Mouse (Mus musculus) liver, embryonic 11.5 days (tissue): Measurements from ENCODE around the gene Eml1. TPM values are rescaled to one million over a fixed set of nuclear protein-coding genes. Genes with fewer than 3 reads are reported as not detected.

Experiments
- ATAC-seq: fragments of 200-750 bp; cut with Nextera tagmentation; replicated peaks from 2 replicates; pipeline ENCODE4 v1.8.0; 2017; ENCODE audit warnings: moderate number of reproducible peaks, mild to moderate bottlenecking, moderate TSS enrichment, moderate library complexity; ENCODE audit not compliant: low FRiP score
- DNase-seq: peaks from one replicate; pipeline ENCODE4 v3.0.0-alpha.2; 2017; ENCODE audit warnings: low spot score
- H3K27ac ChIP-seq: fragments of 300-500 bp; sonication (generic); 2 replicates; pipeline ENCODE4 v1.5.1; 2014; ENCODE audit warnings: mild to moderate bottlenecking, low read depth, low read length, control low read depth
- H3K27me3 ChIP-seq: fragments of 300-500 bp; sonication (generic); replicated peaks from 2 replicates; pipeline ENCODE4 v1.6.1; 2014; ENCODE audit warnings: low read length, mixed read lengths; ENCODE audit not compliant: control insufficient read depth, insufficient read depth
- H3K36me3 ChIP-seq: fragments of 300-500 bp; sonication (generic); 2 replicates; pipeline ENCODE4 v1.6.1; 2014; ENCODE audit warnings: mild to moderate bottlenecking, low read length, moderate library complexity, mixed read lengths; ENCODE audit not compliant: control insufficient read depth, insufficient read depth
- H3K4me1 ChIP-seq: fragments of 300-500 bp; sonication (generic); replicated peaks from 2 replicates; pipeline ENCODE4 v1.6.1; 2014; ENCODE audit warnings: low read length, mixed read lengths; ENCODE audit not compliant: control insufficient read depth, insufficient read depth
- H3K4me2 ChIP-seq: fragments of 300-500 bp; sonication (generic); 2 replicates; pipeline ENCODE4 v1.6.1; 2014; ENCODE audit warnings: mild to moderate bottlenecking, control low read depth, moderate library complexity
- H3K4me3 ChIP-seq: fragments of 300-500 bp; sonication (generic); 2 replicates; pipeline ENCODE4 v1.5.1; 2014; ENCODE audit warnings: low read depth, low read length, control low read depth
- H3K9ac ChIP-seq: fragments of 300-500 bp; sonication (generic); 2 replicates; pipeline ENCODE4 v1.6.1; 2014; ENCODE audit warnings: low read depth, low read length, control low read depth
- H3K9me3 ChIP-seq: fragments of 300-500 bp; sonication (generic); 2 replicates; pipeline ENCODE4 v1.6.1; 2016; ENCODE audit warnings: low read length, inconsistent platforms, mixed read lengths; ENCODE audit not compliant: control insufficient read depth
- WGBS: fragments of 180-500 bp; shearing (Covaris S2); extraction: QIAGEN DNeasy Blood & Tissue Kit; methylation state at CpG from one replicate; pipeline ENCODE4 v1.1.7; 2014; 5-methylcytosine and 5-hydroxymethylcytosine counted together
- polyA plus RNA-seq: library from polyadenylated mRNA; unstranded; fragments of >200 nt; fragmentation: Nextera tagmentation; extraction: Ambion mirVana; gene quantifications from 2 replicates; pipeline ENCODE4 v1.2.1, GENCODE M21; 2014

Gene Eml1
- polyA plus RNA-seq, 1 experiment from 2014 or later, result 14.8 TPM

GRCm38 (mm10) chr12:108452151-108452874 is 81.6 kb downstream of the Eml1 start:
- no peak overlapping the region for H3K4me2 ChIP-seq
- WGBS, result 59% methylated on average over 16 of the region's 16 CpGs
- no peak overlapping the region for H3K27ac ChIP-seq
- H3K4me1 ChIP-seq, result no peaks in the 10 kb centered on the region
- DNase-seq (no peak), ATAC-seq (no peak)
- H3K27me3 ChIP-seq, result no peaks in the 10 kb centered on the region; the same call in none of the 2 replicates
- no peak overlapping the region for H3K4me3 ChIP-seq
- H3K9me3 ChIP-seq, result no peaks in the 10 kb centered on the region
- no peak overlapping the region for H3K9ac ChIP-seq
- H3K36me3 ChIP-seq, result no peaks in the 10 kb centered on the region

- no peak for ATAC-seq
- 59% methylated on average over 8 of the region's 8 CpGs for WGBS
These were observed 82.8 kb downstream of the Eml1 start for GRCm38 (mm10) chr12:108453561-108454044.

GRCm38 (mm10) chr12:108455004-108455403 is 84.2 kb downstream of the Eml1 start:
- H3K4me3 ChIP-seq, result no peak overlapping the region
- no peak overlapping the region for H3K4me2 ChIP-seq
- H3K27ac ChIP-seq, result no peak overlapping the region
- no peaks in the 10 kb centered on the region for H3K9me3 ChIP-seq
- DNase-seq (no peak), ATAC-seq (no peak)
- no peaks in the 10 kb centered on the region for H3K36me3 ChIP-seq
- no peak overlapping the region for H3K9ac ChIP-seq
- no peaks in the 10 kb centered on the region; the same call in none of the 2 replicates for H3K27me3 ChIP-seq
- 75% methylated on average over 4 of the region's 4 CpGs for WGBS
- H3K4me1 ChIP-seq, result no peaks in the 10 kb centered on the region

More at GRCm38 (mm10) chr12:108453561-108454044, 82.8 kb downstream of the Eml1 start:
- no peak overlapping the region for H3K4me3 ChIP-seq
- H3K36me3 ChIP-seq, result no peaks in the 10 kb centered on the region
- no peaks in the 10 kb centered on the region for H3K4me1 ChIP-seq
- H3K27me3 ChIP-seq, result no peaks in the 10 kb centered on the region; the same call in none of the 2 replicates
- H3K27ac ChIP-seq, result no peak overlapping the region
- no peak overlapping the region for H3K9ac ChIP-seq
- DNase-seq, result no peak
- H3K9me3 ChIP-seq, result no peaks in the 10 kb centered on the region
- no peak overlapping the region for H3K4me2 ChIP-seq

- WGBS, result 78% methylated on average over 1 of the region's 1 CpGs
- no peaks in the 10 kb centered on the region for H3K27me3 ChIP-seq
- H3K4me2 ChIP-seq, result no peak overlapping the region
- H3K9me3 ChIP-seq, result no peaks in the 10 kb centered on the region
- ATAC-seq (no peak), DNase-seq (no peak)
- H3K9ac ChIP-seq, result no peak overlapping the region
- no peaks in the 10 kb centered on the region for H3K4me1 ChIP-seq
- no peaks in the 10 kb centered on the region for H3K36me3 ChIP-seq
- H3K4me3 ChIP-seq, result no peak overlapping the region
- no peak overlapping the region for H3K27ac ChIP-seq
These were observed 102.1 kb downstream of the Eml1 start for GRCm38 (mm10) chr12:108472898-108473297.

- DNase-seq (no peak), ATAC-seq (no peak)
- 63% methylated on average over 3 of the region's 3 CpGs for WGBS
- H3K4me1 ChIP-seq, result no peaks in the 10 kb centered on the region
- H3K9ac ChIP-seq, result no peak overlapping the region
- no peak overlapping the region for H3K4me2 ChIP-seq
- H3K4me3 ChIP-seq, result no peak overlapping the region
- no peaks in the 10 kb centered on the region for H3K27me3 ChIP-seq
- H3K9me3 ChIP-seq, result no peaks in the 10 kb centered on the region
- H3K36me3 ChIP-seq, result no peaks in the 10 kb centered on the region
- no peak overlapping the region for H3K27ac ChIP-seq
These were observed 103.7 kb downstream of the Eml1 start for GRCm38 (mm10) chr12:108474440-108474839.

GRCm38 (mm10) chr12:108478714-108479113 is 108.0 kb downstream of the Eml1 start:
- ATAC-seq (no peak), DNase-seq (no peak)
- Histone ChIP-seq H3K9me3 (no peaks in the 10 kb centered on the region), H3K4me2 (no peak overlapping the region), H3K27ac (no peak overlapping the region), H3K9ac (no peak overlapping the region), H3K27me3 (no peaks in the 10 kb centered on the region), H3K4me1 (no peaks in the 10 kb centered on the region), H3K36me3 (no peaks in the 10 kb centered on the region), H3K4me3 (no peak overlapping the region)
- WGBS, result 47% methylated on average over 5 of the region's 5 CpGs

- Histone ChIP-seq H3K4me3 (no peak overlapping the region), H3K4me2 (no peak overlapping the region), H3K36me3 (no peaks in the 10 kb centered on the region), H3K27ac (no peak overlapping the region), H3K27me3 (no peaks in the 10 kb centered on the region), H3K9ac (no peak overlapping the region), H3K9me3 (no peaks in the 10 kb centered on the region), H3K4me1 (no peaks in the 10 kb centered on the region)
- ATAC-seq, result no peak
- DNase-seq, result no peak
- 41% methylated on average over 9 of the region's 9 CpGs for WGBS
These were observed 110.1 kb downstream of the Eml1 start for GRCm38 (mm10) chr12:108480704-108481365.

GRCm38 (mm10) chr12:108489076-108489475 is 118.3 kb downstream of the Eml1 start:
- no peaks in the 10 kb centered on the region for H3K4me1 ChIP-seq
- H3K9me3 ChIP-seq, result no peaks in the 10 kb centered on the region
- ATAC-seq, result no peak
- no peak overlapping the region for H3K27ac ChIP-seq
- DNase-seq, result no peak
- H3K4me2 ChIP-seq, result no peak overlapping the region
- no peak overlapping the region for H3K9ac ChIP-seq
- H3K36me3 ChIP-seq, result no peaks in the 10 kb centered on the region
- WGBS, result 74% methylated on average over 5 of the region's 5 CpGs
- H3K27me3 ChIP-seq, result no peaks in the 10 kb centered on the region
- no peak overlapping the region for H3K4me3 ChIP-seq

GRCm38 (mm10) chr12:108489741-108490140 is 119.0 kb downstream of the Eml1 start:
- WGBS, result 47% methylated on average over 2 of the region's 2 CpGs
- Histone ChIP-seq H3K27me3 (no peaks in the 10 kb centered on the region), H3K27ac (no peak overlapping the region), H3K4me3 (no peak overlapping the region), H3K9me3 (no peaks in the 10 kb centered on the region), H3K9ac (no peak overlapping the region), H3K4me1 (no peaks in the 10 kb centered on the region), H3K4me2 (no peak overlapping the region), H3K36me3 (no peaks in the 10 kb centered on the region)
- ATAC-seq (no peak), DNase-seq (no peak)
